Mouse (Mus musculus): ENCODE data around the gene Ankrd7. TPM values are rescaled to one million over a fixed set of nuclear protein-coding genes. Genes with fewer than 3 reads are reported as not detected.

Ankrd7 gene
- polyA plus RNA-seq, 1 experiment from 2014 or later: 0.29 TPM

Other genes with a start within 250 kb of the Ankrd7 start
- 185 and 192 TPM in 2 replicates for gene Lsm8, start 17.7 kb upstream of the Ankrd7 start, polyA plus RNA-seq (2014; fragmentation: Nextera tagmentation; extraction: Ambion mirVana)